Comparison of ENCODE assay signal across 8 mouse cellular contexts in the genomic region with DNA sequence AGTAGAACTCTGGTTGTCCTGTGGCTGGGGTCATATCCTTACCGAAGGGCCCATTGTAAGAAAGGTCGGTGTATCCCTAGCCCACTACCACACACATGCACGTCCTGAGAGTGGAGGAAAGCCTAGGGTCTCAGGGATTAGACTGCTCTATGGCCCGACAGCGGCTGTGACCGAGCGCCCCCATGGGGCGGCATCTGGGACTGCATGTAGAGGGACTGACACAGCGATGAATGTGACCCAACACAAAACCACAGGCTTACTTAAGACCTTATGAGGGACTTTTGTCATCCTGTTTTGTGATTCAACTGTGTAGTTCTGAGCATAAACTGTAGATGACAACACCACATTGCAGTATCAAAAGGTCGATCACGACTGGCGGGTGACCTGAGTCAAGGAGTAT. TPM values are rescaled to one million over a fixed set of nuclear protein-coding genes. Genes with fewer than 3 reads are reported as not detected.
DNase-seq lines count a peak whose midpoint lies in the region; ATAC-seq and TF ChIP-seq lines count a peak whose summit lies in the region.

No protein-coding gene starts in this region.

- no peak overlapping the region for H3K4me2 ChIP-seq in liver, embryonic 14.5 days (ENCODE audit: low read depth)

- H3K9ac ChIP-seq in liver, embryonic 14.5 days (replicated peaks): no peak overlapping the region

- peak; percentile 68 for DNase-seq in A20 (ENCODE audit: low read depth, low spot score)
- peak; percentile 57 to 88 for DNase-seq in heart, adult 18-20 months
- peak; percentile 75 for DNase-seq in kidney, adult 9 months
- DNase-seq in liver, embryonic 14.5 days (ENCODE audit: low read depth in 3 of 3, low spot score in 3 of 3): peak in 2 of 3 experiments; percentile 17 to 54
- DNase-seq in thymus, postnatal 14 days: peak; percentile 67

- 4% methylated on average over 12 of the region's 12 CpGs for WGBS in liver, embryonic 14.5 days (ENCODE audit: insufficient replicate concordance)

- H3K36me3 ChIP-seq in liver, embryonic 14.5 days (replicated peaks; ENCODE audit: control insufficient read depth, insufficient read depth, low read depth): no peaks in the 10 kb centered on the region

- H3K4me1 ChIP-seq in cortical plate, adult 2 months (ENCODE audit: control insufficient read depth, insufficient read depth, low read length): no peaks in the 10 kb centered on the region
- H3K4me1 ChIP-seq in liver, embryonic 14.5 days (replicated peaks; ENCODE audit: control insufficient read depth in 2 of 2, insufficient read depth in 2 of 2, low read length in 1 of 2): peaks cover 0 to 5% of the 10 kb centered on the region in 2 experiments; a peak in 1 of 4 replicates

- peak; percentile 86 for ATAC-seq in activated CD4-positive, CD25-positive, alpha-beta regulatory T cell, adult 4 months
- ATAC-seq in liver, embryonic 14.5 days (ENCODE audit: insufficient read depth): no peak
- peak; percentile 63 for ATAC-seq in neutrophil, adult 5-6 weeks (ENCODE audit: extremely low read depth, insufficient number of reproducible peaks, low FRiP score, poor library complexity, severe bottlenecking)

- H3K27ac ChIP-seq in cortical plate, adult 2 months (ENCODE audit: insufficient read depth, low read length): no peak overlapping the region
- no peak overlapping the region for H3K27ac ChIP-seq in liver, embryonic 14.5 days

- TF ChIP-seq CTCF in cortical plate, adult 2 months (IDR thresholded peaks at IDR 0.05; ENCODE audit: extremely low read depth, insufficient read depth, low read length): peak; percentile 66
- TF ChIP-seq CTCF in liver, embryonic 14.5 days (IDR thresholded peaks at IDR 0.05; ENCODE audit: low read depth): peak; percentile 90

- no peak for TF ChIP-seq EP300 in liver, embryonic 14.5 days (IDR thresholded peaks at IDR 0.05; ENCODE audit: low read depth)

- H3K4me3 ChIP-seq in cortical plate, adult 2 months (ENCODE audit: insufficient read depth, low read length): no peak overlapping the region
- H3K4me3 ChIP-seq in liver, embryonic 14.5 days (ENCODE audit: insufficient read depth in 1 of 2, low read depth in 2 of 2, low read length in 2 of 2): no peak overlapping the region

- no peaks in the 10 kb centered on the region for H3K9me3 ChIP-seq in liver, embryonic 14.5 days (ENCODE audit: control insufficient read depth, low read length)

- H3K27me3 ChIP-seq in liver, embryonic 14.5 days (ENCODE audit: control insufficient read depth, insufficient read depth, low read length): no peaks in the 10 kb centered on the region

- no peak for TF ChIP-seq POLR2A in cortical plate, adult 2 months (IDR thresholded peaks at IDR 0.05; ENCODE audit: extremely low read depth, insufficient read depth, low read length)

RNA-seq across cellular contexts. Expression of gene Nenf, which starts 42.5 kb away (rescaled TPM):
- under 1 TPM; 0.75 to 0.93 TPM for polyA plus RNA-seq in activated CD4-positive, CD25-positive, alpha-beta regulatory T cell, adult 4 months (2017; shearing (Covaris generic))
- polyA plus RNA-seq in cortical plate, adult 2 months (2012; rRNA removed): 170 and 175 TPM in 2 replicates
- 100 to 1,000 TPM; 101 to 108 TPM for total RNA-seq in heart, adult 18-20 months (2021)
- 26.5 and 29.4 TPM in 2 replicates for polyA plus RNA-seq in liver, embryonic 14.5 days (2012; rRNA removed)
- 34.9 and 35.3 TPM in 2 replicates for polyA plus RNA-seq in liver, embryonic 14.5 days (2014; fragmentation: Nextera tagmentation; extraction: Ambion mirVana)
- total RNA-seq in neutrophil, adult 5-6 weeks (2017): not detected in 2 replicates

RNA-seq across cellular contexts. Expression of gene Tmem206, which starts 50.2 kb away (rescaled TPM):
- polyA plus RNA-seq in activated CD4-positive, CD25-positive, alpha-beta regulatory T cell, adult 4 months (2017; shearing (Covaris generic)): 10 to 100 TPM; 15.1 to 18.1 TPM
- 9.9 and 10.3 TPM in 2 replicates for polyA plus RNA-seq in cortical plate, adult 2 months (2012; rRNA removed)
- 1 to 10 TPM; 3.1 to 4.0 TPM for total RNA-seq in heart, adult 18-20 months (2021)
- 3.7 and 4.1 TPM in 2 replicates for polyA plus RNA-seq in liver, embryonic 14.5 days (2012; rRNA removed)
- 6.3 and 7.6 TPM in 2 replicates for polyA plus RNA-seq in liver, embryonic 14.5 days (2014; fragmentation: Nextera tagmentation; extraction: Ambion mirVana)
- total RNA-seq in neutrophil, adult 5-6 weeks (2017): 19.2 and 19.5 TPM in 2 replicates

RNA-seq across cellular contexts. Expression of gene Atf3, which starts 57.7 kb away (rescaled TPM):
- not detected for polyA plus RNA-seq in activated CD4-positive, CD25-positive, alpha-beta regulatory T cell, adult 4 months (2017; shearing (Covaris generic))
- polyA plus RNA-seq in cortical plate, adult 2 months (2012; rRNA removed): 0.72 and 0.73 TPM in 2 replicates
- 10 to 100 TPM; 11.7 to 19.1 TPM for total RNA-seq in heart, adult 18-20 months (2021)
- 0.53 and 0.76 TPM in 2 replicates for polyA plus RNA-seq in liver, embryonic 14.5 days (2012; rRNA removed)
- 0.94 and 1.3 TPM in 2 replicates for polyA plus RNA-seq in liver, embryonic 14.5 days (2014; fragmentation: Nextera tagmentation; extraction: Ambion mirVana)
- 120 and 181 TPM in 2 replicates for total RNA-seq in neutrophil, adult 5-6 weeks (2017)

Comparison
In these comparisons a context has a peak if more than half of its experiments do, and no peak if none do; other contexts are left out.
1. RNA of gene Nenf, which starts 42.5 kb away (polyA plus RNA-seq): 170 to 175 TPM in cortical plate, adult 2 months and 26.5 to 35.3 TPM in liver, embryonic 14.5 days; 0.75 to 0.93 TPM in activated CD4-positive, CD25-positive, alpha-beta regulatory T cell, adult 4 months; every median in the first group is over 10 times any median in the second.
2. Peak in every context shown above with its lines, with median percentiles within 50 percentile points of each other: DNase-seq.